Mouse (Mus musculus): ENCODE measurements around the gene Fah.

GRCm38 (mm10) chr7:84551472-84551871 lies 55.0 kb downstream of the Fah start:
- TF ChIP-seq CTCF (IDR thresholded peaks at IDR 0.05; ENCODE audit: low read depth, low read length), result no peak
- TF ChIP-seq GATA2 (IDR thresholded peaks at IDR 0.05; ENCODE audit: borderline replicate concordance, low read depth, low read length), result no peak
- TF ChIP-seq GATA1 (IDR thresholded peaks at IDR 0.05; ENCODE audit: borderline replicate concordance, low read length), result no peak
- no peak for TF ChIP-seq POLR2AphosphoS5 (IDR thresholded peaks at IDR 0.05; ENCODE audit: insufficient replicate concordance, low read depth, low read length)
- no peak for TF ChIP-seq TAL1 (conservative IDR thresholded peaks at IDR 0.05; ENCODE audit: low read depth, low read length)
